Mouse (Mus musculus): ENCODE measurements around the gene Ptpre.
"Not testable (repeated sequence)": the region's sequence is repeated elsewhere in the genome, so short reads cannot be mapped to it uniquely, and the experiment has no call there.

Gene Ptpre

DNA sequence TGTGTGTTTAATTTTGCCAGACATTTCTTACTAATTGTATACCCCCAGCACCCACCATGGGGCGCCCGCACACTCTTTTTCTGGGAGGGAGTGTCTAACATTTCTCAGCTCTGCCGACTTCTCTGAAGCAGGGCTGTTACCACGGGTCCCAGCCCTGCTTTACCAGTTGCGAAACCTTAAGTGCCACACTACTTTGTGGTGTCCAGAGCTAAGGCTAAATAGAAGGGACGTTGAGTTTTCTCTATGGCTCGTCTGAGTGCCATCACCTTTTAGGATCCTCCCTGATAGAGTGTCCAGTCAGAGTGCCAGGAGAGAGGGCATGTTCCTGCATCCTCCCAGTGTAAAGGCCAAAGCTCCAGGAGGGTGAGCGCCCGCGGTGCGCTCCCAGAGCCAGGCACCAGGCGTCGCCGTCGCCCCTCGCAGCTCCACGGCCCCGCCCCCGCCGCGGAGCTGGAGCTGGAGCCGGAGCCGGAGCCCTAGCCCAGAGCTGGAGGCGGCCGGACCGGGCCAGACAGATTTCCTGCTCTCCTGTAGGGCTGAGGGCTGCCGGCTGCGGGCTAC, at the start of gene Ptpre:
Gene Ptpre (plus strand): TSS at position 141 of the 561 bp plus-strand sequence.
- peak; percentile 79 for DNase-seq (ENCODE audit: low spot score)

GRCm38 (mm10) chr7:135488214-135488810, 49.0 kb upstream of the Ptpre start:
- no peak for DNase-seq (ENCODE audit: low spot score)

DNA sequence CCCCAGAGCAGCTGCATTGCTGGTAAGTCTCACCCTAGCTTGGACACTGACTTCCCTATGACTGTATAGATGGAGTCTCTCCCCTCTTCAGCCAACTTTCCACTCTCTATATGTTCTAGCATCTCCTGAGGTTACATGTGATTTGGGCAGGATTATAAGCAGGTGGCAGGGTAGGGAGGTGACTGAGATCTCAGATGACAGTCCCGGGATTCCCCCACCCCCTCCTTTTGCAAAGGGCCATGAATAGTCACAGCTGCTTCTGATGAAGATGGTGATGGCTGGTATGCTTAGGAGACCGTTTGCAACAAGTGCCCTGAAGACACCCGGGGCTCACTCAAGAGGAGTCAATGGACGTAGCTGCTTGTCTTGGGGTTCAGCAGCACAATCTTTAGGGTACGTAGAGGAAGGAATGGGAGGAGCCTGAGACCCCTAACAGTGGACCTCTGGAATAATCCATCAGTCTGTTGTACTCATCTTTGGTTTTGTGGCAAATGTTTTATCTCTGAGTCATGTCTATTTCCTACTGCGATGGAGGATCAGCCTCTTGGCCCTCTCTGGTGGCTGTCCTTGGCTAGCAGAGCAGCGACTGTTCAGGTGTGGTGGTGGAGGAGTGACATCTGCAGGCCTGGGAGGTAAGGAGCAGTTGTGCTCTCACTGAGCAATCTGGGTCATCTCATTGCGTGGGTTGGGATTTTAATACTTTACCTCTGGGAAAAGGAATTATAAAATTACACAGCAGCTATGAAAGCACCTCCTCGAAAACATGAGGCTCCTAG, 47.4 kb upstream of the Ptpre start:
- DNase-seq (ENCODE audit: low spot score), result no peak

- DNase-seq (ENCODE audit: low spot score), result no peak
Observed at GRCm38 (mm10) chr7:135490500-135490886, 46.8 kb upstream of the Ptpre start.

DNA sequence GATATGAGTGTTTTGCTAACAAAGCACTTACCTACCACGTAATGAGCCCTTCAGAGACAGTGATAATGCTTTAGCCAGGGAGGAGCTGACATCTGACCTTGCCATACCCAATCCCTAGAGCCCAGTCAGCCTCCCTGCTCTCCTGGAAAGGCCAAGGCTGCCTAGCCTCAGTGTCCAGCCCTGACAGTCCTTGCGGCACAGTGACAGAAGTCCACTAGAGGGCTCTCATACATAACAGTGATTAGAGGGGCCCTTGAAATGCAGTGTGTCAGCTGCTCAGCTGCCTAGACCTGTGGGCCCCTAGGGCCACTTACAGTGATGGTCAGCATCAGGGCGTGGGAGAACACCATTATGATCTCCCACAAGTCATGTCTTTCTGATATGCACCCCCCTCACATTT, 42.0 kb upstream of the Ptpre start:
- DNase-seq (ENCODE audit: low spot score), result no peak

- DNase-seq (ENCODE audit: low spot score), result no peak
Observed at GRCm38 (mm10) chr7:135498565-135499186, 38.6 kb upstream of the Ptpre start.

- no peak for DNase-seq (ENCODE audit: low spot score)
Observed at GRCm38 (mm10) chr7:135499403-135499802, 37.9 kb upstream of the Ptpre start.

- not testable (repeated sequence) for DNase-seq (ENCODE audit: low spot score)
Observed at GRCm38 (mm10) chr7:135506506-135506905, 30.8 kb upstream of the Ptpre start.

- DNase-seq (ENCODE audit: low spot score), result no peak
Observed at GRCm38 (mm10) chr7:135508602-135509001, 28.7 kb upstream of the Ptpre start.

GRCm38 (mm10) chr7:135509272-135509671, 28.0 kb upstream of the Ptpre start:
- DNase-seq (ENCODE audit: low spot score), result no peak

GRCm38 (mm10) chr7:135510431-135510830, 26.9 kb upstream of the Ptpre start:
- DNase-seq (ENCODE audit: low spot score), result no peak

DNA sequence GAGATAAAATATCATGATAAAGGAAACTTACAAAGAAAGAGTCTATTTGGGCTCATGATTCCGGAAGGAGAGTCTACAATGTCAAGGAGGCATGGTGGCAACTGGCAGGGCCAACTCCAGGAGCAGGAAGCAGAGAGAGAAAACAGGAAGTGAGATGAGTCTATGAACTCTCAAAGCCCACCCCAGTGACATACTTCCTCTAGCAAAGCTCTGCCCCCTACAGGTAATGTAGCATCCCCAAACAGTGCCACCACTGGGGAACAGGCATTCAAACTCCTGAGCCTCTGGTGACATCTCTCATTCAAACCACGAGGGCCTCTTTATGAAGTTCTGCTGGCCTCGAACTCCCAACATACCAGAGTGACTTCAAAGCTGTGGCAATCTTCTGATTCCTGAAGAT, 25.6 kb upstream of the Ptpre start:
- DNase-seq (ENCODE audit: low spot score), result no peak

DNA sequence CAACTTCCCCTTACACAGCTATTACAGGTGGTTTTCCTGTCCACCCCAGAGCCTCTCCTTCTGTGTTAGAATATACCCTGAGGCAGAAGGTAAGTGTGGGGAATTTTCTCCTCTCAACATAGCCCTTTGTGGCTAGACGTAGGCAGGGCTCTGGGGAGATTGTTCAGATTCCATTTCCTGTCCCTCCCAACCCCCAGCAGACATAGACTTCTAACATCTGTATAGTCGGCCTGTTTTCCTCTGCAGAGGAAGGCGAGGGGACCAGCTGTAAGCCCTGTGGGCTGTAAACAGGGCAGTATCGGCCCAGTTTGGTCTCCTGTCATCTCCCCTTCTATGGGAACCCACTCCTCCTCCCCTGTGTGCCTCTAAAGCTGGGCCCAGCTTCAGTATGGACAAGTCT, 20.1 kb upstream of the Ptpre start:
- DNase-seq (ENCODE audit: low spot score), result no peak

DNA sequence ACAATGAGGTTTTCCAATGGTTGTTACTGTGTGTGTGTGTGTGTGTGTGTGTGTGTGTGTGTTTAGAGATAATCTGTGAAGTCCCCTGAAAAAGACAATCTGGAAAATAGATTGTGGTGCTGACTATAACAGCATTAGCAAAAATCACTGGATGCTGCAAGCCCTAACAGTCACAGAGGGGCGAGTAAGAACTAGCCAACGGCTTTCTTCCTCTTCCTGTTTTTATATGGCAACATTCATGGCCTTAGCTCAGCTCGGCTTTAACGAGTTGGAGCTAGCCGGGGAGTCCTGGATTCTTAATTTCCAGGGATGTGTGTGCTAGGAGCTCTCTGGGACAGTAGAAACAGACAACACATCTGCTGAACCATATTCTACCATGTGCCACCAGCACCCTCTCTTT, 17.0 kb upstream of the Ptpre start:
- no peak for DNase-seq (ENCODE audit: low spot score)

- DNase-seq (ENCODE audit: low spot score), result peak; percentile 75
Observed at GRCm38 (mm10) chr7:135521755-135522512, 15.3 kb upstream of the Ptpre start.

GRCm38 (mm10) chr7:135523981-135524380, 13.3 kb upstream of the Ptpre start:
- no peak for DNase-seq (ENCODE audit: low spot score)

DNA sequence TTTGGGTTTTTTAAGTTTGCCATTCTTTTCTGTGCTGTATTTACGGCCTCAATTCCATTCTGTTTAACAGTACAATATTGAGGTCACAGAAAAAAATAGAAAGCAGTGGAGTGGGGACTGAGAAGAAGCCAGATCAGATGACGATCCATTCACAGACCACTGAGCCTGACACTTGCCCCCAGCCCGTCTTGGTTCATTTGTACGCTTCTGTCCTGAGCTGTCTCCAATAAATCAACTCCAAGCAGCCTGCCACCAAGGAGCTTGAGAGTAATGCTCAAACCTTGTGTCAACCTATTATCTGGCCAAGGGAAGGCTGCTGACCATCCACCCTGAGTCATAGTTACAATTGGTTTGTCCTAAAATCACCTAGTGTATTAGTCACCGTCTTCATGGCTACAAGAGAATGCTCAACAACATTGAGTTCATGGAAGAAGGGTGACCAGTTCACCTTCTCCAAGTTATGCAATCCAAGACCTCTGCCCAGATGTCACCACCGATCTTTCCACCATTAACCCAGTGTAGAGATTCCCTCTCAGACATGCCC, 12.8 kb upstream of the Ptpre start:
- DNase-seq (ENCODE audit: low spot score), result peak; percentile 10

- DNase-seq (ENCODE audit: low spot score), result no peak
Observed at GRCm38 (mm10) chr7:135526574-135527152, 10.6 kb upstream of the Ptpre start.

GRCm38 (mm10) chr7:135527169-135527568, 10.1 kb upstream of the Ptpre start:
- DNase-seq (ENCODE audit: low spot score), result no peak

DNA sequence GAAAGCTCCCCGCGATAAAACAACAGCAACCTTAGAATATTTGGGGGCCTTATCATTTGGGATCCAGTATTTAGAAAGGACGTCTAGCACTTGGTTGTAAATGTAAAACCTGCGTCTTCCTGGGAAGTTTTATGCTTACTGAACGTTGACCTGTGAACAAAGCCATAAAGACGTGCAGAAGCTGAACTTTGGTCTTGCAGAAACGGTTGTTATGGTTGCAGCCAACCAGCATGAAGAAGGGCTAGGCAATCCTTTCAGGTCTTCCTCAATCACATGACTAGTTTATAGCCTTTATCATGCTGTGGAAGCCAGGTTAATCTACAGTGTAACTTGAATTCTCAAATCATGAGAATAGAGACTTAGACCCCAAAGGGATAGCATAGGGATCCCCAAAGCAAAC, 8.8 kb upstream of the Ptpre start, which contains the start of gene Clrn3:
Gene Clrn3 (minus strand): TSS at position 140 of the 400 bp plus-strand sequence.
- peak; percentile 70 for DNase-seq (ENCODE audit: low spot score)

DNA sequence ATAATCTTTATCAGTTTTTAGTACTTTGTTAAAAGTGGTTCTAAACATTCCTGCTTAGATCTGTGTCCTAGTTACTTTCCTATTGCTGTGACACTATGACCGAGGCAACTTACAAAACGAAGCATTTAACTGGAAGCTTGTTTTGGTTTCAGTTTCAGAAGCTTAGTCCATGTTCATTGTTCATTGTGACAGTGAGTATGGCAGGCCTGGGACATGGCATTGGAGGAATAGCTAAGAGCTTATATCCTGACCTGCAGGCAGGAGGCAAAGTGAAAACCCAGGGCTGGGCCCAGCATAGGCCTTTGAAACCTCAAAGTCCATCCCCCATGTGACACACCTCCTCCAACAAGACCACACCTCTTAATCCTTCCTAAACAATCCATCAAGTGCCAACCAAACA, 8.2 kb upstream of the Ptpre start:
- DNase-seq (ENCODE audit: low spot score), result no peak

Data from yolk sac, embryonic 10.5 days (tissue).